Mouse (Mus musculus) thymus, postnatal 0 days (tissue): ENCODE measurements around the gene Sohlh2. TPM values are rescaled to one million over a fixed set of nuclear protein-coding genes. Genes with fewer than 3 reads are reported as not detected.
"Not testable (repeated sequence)": the region's sequence is repeated elsewhere in the genome, so short reads cannot be mapped to it uniquely, and the experiment has no call there.

ENCODE experiments used
- DNase-seq: peaks from one replicate; pipeline ENCODE4 v3.0.0-alpha.2; 2015; ENCODE audit warnings: low spot score
- polyA plus RNA-seq: library from polyadenylated mRNA; unstranded; fragments of >200 nt; fragmentation: Nextera tagmentation; extraction: Ambion mirVana; gene quantifications from 2 replicates; pipeline ENCODE4 v1.2.1, GENCODE M21; 2015

The Sohlh2 gene
- not detected in 2 replicates for polyA plus RNA-seq

DNA sequence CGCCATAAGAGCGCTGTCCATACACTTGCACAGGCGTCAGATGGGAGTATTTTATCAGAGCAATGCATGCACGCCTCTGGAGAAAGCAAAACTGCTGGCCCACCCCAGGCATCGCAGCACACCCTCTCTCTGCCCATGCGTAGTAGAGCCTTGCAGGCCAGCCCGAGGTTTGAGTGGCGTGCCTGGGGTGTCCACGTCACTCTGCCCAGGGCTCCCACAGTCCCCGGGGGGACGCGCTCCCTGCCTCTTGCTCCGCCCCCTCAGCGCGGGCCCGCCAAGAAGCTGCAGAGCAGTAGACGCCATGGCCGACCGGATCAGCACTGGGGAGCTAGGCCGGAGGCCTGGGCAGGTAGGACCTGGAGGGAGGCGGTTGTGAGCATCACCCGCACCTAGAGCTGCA is at the start of gene Sohlh2:
TSS of gene Sohlh2 (plus strand) at position 263 of the 400 bp plus-strand sequence.
- DNase-seq, result no peak

DNA sequence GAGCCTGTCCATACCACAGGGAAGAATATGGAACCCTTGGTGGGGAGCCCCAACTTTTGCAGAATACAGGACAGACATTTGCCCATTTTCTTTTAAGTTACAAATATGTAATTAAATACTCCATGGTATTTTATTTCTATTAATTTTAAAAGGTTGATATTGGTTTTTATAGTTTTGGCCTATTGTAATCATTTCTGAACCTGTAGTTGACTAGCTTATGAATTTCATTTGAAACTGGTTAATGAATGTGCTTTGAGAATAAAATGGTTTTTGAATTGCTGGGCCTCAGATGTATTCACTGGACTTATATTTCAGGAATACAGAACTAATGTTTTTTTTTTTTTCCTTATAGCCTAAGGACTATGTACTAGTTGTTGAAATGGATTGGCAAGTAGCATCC is 44.8 kb upstream of the Sohlh2 start, which contains the start of gene Ccdc169:
TSS of gene Ccdc169 (plus strand) at position 301 of the 400 bp plus-strand sequence.
- no peak for DNase-seq

DNA sequence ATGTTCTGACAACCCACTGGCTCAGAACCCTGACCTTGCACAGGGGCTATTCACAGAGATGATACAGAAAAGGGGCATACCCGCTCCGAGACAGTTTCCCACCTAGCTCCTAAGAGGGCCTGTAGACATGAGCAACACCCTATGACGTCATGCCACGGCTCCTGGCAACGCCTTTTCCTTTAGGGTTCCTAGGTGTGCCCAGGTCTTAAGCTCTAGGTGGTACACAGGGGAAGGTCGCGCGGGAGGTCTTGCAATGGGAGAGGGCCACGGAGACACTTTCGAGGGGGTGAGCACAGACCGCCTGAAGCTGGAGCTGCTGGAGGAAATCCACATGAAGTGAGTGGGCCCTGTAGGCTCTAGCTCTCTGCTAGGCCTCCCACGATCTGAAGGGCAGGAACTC is 42.0 kb upstream of the Sohlh2 start:
- no peak for DNase-seq

DNA sequence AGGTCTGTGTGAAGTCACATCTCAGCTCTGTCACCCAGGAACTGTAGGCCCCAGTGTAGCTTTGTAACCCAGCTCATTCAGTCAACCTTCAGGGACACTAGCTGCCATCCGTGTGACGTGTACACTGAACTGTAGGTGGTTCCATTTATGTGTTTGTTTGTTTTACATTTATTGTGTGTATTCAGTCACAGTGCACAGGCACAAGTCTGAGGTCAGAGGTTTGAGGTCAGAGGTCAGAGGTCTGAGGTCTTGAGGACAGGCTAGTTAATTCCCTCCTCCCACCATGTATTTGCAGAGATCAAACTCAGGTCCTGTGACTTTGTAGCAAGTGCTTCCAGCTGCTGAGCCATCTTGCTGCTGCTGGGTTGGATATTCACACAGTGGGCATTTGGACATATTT is 40.4 kb upstream of the Sohlh2 start:
- no peak for DNase-seq

DNA sequence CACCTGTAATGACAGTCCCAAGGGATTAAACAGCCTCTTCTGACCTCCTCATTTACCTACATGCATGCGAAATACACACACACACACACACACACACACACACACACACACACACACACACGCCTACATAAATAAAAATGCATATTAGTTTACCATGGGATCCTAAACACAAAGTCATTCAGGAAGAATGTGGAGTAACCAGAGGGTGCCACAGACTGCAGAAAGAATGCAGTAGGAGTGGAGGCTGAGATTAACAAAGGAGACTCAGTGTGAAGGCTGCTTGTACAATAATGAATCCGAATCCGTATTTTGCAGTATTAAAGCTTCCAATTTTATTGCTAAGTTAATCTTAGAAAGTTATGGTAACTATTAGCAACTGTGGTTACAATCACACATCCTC is 36.9 kb upstream of the Sohlh2 start:
- DNase-seq, result no peak

DNA sequence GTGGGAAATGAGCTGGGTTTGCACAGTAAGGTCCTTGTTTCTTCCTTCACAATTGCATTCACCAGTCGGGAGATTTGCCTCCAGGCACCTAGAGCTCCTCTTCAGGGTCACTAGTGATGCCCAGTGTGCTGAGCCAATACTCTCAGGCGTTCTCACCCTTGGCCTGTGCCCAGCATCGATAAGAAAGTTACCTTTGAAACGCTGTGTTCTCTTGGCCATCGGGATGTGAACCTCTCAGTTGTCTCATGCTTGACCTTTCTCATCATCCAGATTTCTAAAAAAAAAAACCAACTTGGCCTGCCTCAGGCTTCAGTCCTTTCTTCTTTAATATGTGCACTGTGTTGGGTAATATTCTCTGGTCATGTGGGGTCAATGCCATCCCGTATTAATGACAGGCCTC is 35.4 kb upstream of the Sohlh2 start:
- no peak for DNase-seq

DNA sequence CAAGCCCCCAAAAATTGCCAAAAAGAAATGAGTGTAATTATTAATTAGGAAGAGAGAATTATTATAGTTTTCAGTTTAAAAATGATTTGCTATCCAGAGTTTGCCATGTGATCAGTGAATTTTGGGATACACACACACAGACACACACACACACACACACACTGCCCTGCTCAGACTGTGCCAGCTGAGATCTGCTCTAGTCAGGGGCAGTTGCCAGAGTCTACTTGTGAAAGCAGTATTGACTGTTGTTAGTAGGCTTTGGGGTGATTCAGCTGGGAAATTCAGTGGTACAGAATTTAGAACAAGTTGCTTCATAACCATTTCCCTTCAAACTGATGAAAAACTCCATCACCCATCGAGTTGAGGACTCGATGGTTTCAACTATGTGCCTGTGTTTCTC is 34.7 kb upstream of the Sohlh2 start:
- no peak for DNase-seq

DNA sequence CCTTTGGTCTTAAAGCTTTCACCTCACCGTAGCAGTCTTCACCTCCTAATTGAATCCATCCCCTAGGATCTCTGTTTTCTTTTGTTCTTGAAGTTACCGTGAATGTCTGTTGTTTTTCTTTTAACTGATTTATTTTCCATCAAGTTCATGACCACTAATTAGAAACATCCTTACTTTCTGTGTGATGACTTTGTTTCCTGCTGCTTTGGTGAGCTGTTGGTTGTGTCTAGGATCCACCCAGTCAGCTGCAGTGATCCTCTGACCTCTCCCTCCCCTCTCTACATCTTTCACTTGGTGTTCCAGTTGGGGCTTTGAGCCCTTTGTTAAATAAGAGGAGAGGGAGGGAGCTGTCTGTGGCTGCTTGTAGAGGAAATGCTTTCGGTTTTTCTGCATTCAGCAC is 33.7 kb upstream of the Sohlh2 start:
- no peak for DNase-seq

DNA sequence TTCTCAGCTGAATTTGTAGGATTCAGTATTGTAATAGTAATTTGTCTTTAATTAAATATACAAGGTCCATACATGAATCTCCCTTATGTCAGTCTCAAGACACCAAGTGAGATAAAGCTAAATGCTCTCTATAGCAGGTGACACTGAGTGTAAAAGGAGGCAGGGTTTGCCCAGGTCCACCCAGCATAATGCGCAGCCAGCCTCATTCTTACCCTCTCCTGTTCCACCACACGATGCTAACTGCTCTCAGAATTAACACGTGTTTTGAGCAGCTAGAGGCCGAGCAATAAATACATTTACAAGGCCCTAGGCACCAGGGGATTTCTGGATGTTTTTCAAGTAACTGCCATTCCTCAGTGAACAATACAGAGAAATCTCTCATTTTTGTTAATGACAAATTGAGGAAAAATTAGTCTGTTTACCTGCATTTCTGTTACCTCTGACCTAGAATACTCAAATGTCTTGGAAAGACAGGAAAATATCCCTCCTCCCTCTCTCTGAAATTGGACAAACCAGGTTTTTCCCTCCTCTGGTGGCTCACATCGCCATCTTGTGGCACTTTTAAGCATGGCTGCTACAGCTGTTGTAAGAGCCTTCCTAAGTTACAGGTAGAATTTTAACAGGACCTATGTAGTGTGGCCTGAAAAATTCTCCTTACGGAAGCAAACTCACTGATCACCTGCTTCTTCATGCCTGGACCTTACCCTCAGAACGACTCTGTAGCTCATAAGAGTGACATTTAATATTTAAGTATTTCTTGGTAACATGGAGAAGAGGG is 30.0 kb upstream of the Sohlh2 start:
- peak; percentile 23 for DNase-seq

DNA sequence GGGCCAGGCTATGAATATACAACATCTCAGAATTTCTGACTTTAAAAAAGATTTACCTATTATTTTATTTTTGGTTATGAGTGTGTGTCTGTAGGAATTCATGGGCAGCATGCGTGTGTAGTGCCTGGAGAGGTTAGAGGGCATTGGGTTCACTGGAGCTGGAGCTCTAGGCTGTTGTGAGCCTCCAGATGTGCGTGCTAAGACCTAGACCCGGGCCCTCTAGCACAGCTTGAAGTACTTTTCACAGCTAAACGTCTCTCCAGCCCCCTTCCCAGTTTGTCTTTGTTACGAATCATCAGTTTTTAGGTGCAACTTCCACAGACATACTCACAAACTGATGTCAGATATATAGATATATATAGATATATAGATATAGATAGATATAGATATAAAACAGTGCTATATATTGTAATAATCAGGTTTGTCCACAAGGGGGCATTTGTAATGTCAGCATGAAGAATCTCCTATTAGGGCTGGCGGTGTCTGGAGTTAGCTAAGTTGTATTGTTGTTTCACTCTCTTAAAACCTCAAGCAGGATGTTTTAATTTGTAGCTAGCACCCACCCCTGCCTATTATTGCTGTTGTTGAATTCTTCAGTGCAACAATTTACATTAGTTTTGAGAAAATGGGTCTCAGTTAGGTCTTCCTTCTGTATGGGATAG is 29.0 kb upstream of the Sohlh2 start:
- DNase-seq, result peak; percentile 36

DNA sequence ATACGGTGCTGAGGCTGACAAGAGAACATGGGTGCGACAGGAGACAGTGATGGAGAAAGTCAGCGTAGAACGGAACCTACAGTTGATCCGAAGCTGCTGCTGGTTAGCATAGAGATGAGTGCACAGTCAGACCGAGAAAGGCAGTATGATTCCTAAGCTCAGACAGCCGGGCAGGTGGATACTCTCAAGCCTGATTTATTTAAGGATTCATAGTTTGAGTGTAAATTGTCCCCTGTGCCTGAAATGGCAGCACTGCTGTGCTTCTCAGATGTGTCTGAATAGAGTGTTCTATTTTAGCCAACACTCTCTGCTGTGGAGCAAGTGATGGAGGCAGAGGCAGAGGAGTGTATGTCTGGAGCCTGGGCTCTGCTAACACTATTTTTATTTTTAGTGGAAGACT is 27.7 kb upstream of the Sohlh2 start:
- no peak for DNase-seq

DNA sequence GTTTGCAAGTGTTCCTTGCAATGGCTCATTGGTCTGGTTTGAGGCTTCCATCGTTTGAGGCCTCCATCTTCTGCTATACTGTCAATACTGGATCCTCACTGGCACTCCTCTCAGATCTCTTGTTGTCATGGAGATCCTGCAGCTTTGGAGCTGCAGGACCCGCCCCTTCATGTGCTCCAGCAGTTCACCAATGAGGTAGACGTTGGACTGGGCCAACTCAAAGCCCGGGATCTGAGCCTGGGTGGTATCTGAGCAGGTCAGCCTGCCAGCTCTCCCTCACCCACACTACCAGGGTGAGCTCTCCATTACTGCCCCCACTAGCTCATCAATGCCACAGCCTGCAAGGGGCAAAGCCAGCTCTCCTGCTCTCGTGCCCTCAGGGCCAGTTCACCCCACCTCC is 24.4 kb upstream of the Sohlh2 start:
- DNase-seq, result no peak

DNA sequence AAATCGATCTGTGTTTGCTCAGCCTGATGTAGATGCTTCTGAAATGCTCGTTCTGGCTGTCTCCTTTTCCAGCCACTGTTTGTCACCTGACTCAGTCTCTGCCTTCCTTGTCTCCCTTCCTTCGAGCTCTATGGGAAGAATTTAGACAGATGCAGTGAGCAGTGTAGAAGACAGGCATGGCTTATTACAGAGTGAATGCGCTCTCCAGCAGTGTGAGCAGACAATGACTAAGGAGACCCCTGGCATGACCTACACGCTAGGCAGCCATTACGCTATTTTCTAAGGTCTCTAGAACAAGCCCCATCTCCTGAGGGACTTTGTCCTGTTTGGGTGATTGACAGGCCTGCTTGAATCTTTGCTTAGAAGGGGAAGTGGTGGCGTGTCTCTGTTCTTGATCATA is 20.7 kb upstream of the Sohlh2 start:
- no peak for DNase-seq

DNA sequence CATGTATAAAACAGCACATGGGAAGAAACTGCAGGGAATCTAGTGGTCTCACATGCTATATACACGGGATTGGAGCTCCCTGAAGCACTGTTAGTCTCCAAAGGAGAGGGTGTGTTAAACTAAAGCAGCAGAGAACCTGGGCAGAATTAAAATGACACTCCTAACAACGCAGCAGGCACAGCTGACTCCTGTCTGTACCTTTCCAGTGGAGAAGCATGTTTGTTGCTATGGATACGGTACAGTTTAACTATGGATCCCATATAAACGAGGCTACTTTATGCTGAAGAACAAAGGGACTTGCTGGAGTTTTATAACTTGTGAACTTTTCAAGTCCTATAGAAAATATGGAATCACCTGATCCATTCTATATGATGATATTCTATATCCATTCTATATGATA is 18.3 kb upstream of the Sohlh2 start:
- DNase-seq, result no peak

DNA sequence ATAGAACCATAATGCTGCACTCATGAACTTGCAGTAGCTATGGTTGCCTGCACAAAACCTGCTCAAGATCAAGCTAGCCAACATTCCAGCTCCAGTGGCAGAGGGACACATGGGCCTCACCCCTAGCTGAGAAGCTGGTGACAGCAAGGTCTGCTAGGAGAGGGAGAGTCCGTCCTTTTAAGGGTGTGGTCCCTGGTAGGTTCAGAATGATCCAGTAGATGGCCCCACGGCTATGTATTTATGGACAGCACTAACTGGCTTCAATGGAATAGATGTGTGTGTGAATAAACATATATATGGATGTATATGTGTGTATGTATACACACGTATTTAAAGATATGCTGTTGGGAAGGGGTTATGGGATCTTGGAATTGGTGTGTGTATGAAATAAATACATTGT is 9.3 kb upstream of the Sohlh2 start:
- DNase-seq, result no peak

DNA sequence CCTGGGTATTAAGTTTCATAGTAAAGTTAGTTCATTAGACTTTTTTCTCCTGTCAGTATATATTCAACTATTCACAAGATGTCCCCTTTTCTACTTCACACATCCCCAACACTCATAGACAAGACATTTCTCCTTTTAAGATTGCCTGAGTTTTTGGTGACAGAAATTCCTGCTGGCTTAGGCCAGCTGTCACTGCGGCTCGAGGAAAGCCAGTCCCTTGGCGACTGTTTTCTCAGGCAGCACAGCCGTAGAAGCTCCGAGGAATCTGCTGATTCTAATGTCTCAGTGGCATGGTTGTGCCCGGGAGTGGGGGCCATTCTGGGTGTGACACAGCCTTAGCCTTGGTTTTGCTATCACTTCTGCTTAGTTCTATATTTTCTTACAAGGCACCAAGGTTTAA is 4.6 kb upstream of the Sohlh2 start:
- DNase-seq, result no peak

DNA sequence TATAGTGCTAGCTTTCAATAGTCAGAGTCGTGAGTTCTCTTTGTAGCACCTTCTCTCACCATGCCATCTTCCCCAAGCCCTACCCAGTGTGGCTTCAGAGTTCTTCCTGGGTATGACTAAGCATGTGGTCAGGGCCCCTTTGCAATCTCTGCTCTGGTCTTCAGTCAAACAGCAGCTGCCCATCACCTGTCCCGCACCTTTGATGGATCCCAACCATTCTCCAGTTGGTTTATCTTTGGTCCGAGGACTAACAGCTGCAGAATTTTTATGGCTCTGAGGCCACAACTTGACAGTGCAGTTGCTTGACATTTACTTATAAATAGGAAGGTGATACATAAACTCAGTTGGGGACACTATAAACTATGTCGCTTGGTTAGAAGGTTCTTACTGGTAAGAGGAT is 9.8 kb downstream of the Sohlh2 start:
- DNase-seq, result no peak

DNA sequence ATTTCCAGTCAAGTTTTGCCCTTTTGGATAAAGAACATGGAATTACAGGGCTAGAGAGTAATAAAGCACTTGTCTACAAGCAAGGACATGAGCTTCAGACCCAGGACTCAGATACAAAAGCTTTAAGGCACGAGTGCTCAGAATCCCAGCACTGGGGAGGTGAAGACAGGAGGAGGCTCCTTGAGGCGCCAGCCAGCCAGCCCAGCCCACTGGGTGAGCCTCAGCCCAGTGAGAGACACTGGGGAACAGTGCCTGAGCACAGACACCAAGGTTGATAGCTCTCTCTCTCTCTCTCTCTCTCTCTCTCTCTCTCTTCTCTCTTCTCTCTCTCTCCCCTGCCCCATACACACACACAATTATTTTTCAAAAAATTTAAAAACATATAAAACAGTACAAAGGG is 11.5 kb downstream of the Sohlh2 start:
- no peak for DNase-seq

DNA sequence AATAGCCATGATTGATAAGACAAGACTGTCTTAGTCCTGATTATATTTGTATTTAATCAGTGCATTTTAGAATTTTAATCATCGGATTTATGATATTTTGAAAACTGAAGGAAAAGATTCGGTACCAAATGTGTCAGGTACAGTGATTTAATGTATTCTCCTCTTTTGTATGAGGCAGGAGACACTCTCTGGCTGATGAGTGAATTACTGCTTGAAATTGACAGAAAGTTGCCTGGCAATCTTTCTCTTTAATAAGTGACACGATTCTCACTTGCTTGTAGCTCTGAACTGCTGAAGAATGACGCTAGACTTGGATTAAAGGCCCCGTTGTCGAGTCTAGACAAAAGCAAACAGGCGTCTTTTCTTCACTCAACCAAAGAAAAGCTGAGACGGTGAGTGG is 13.0 kb downstream of the Sohlh2 start:
- no peak for DNase-seq

DNA sequence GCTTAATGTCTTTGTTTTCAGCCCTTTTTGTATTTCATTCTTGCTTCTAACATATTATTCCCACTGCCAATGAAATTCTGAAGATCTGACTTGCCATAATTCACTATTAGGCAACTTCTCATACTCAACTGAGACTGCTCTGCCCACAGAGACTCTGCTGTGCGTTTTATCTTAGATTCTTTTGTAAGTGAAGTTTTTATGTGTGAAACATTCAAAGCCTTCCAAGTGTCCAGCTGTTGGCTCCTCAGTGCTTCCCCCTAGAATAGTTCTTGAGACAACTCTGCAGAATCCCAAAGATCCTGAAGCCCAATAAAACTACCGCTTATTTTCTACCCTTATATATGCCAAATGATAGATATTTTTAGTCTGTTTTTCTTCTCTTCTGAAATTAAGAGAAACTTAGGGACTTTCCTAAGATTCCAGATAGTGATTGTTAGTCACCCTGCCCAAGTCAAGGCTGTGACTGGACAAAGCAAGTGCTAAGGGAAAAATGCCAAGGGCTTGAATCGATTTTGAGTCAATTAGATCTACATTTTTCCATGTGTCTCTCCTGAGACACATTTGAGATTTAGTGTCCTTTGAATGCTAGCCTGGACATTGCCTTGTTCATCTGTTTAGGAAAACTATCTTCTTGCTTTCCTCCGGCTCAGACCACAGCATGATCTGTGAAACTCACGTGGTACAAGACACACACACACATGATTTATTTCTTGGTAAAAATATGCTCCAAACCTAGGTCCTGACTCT is 13.9 kb downstream of the Sohlh2 start:
- DNase-seq, result no peak

DNA sequence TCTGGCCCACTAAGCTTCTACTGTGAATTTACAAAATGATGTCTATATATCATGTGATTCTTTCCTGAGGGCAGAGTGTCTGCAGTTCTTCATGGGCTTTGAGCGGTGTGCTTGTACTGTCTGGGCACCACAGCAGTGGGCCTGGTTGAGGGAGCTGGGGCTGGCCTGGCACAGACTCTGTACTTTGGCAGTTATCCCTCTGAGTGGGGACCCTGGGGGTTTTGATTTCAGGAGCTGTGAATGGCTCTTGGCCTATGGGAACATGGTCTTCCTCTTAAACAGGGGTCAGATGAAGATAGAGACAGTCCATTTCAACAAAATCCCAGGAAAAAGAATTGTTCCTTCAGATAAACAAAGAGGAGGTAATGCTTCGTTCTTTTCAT is 14.5 kb downstream of the Sohlh2 start:
- no peak for DNase-seq

DNA sequence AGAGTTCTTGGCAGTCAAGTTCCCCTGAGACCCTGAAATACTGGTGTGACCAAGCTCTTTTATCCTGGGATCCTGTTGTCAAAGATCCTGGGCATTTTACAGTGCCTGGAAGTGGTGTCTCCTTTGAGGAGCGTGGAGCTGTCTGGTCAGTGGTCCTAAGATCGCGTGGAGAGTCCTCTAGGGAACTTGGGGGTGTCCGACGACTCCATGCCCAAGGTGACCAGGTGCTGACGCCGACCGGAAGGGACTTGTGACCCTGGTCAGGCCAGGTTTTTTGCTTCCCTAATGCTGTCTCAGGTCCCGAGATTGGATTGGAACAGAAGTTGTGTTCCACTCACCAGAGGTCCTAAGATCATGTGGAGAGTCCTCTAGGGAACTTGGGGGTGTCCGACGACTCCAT is 21.8 kb downstream of the Sohlh2 start:
- not testable (repeated sequence) for DNase-seq
